Mouse (Mus musculus) gastrocnemius, postnatal 4 days (tissue): Measurements from ENCODE around the gene Asl. TPM values are rescaled to one million over a fixed set of nuclear protein-coding genes. Genes with fewer than 3 reads are reported as not detected.
"Not testable (repeated sequence)": the region's sequence is repeated elsewhere in the genome, so short reads cannot be mapped to it uniquely, and the experiment has no call there.

Experiments
- DNase-seq, 2 experiments: peaks; one replicate each; pipeline ENCODE4 v3.0.0; 2021 to 2022; ENCODE audit warnings: low spot score in 2 of 2, mixed read lengths in 2 of 2
- total RNA-seq, 2 experiments: library from RNA; stranded (reverse); gene quantifications; 2 replicates each; pipeline ENCODE4 v1.2.3; 2021

Gene Asl
- total RNA-seq, 2 experiments from 2014 or later = 13.0 to 14.8 TPM

DNA sequence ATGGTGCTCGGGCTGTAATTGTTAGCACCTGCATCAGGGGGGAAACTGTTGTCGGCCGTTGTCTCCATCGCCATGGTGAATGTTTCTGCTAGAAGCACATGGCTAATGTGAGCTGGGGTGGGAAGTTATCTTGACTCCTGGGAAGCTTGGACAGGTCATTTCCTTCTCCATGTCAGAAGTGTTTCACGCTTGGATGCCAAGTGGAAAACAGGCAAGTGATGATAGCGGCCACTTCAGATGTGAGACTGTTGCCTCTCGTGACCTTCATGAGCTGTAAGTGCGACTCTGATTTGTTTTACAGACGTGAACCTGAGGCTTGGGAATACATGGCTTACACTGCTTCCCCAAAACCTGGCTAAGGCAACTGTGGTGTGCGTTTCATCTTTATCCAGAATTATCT is 17.5 kb upstream of the Asl start:
- no peak for DNase-seq

DNA sequence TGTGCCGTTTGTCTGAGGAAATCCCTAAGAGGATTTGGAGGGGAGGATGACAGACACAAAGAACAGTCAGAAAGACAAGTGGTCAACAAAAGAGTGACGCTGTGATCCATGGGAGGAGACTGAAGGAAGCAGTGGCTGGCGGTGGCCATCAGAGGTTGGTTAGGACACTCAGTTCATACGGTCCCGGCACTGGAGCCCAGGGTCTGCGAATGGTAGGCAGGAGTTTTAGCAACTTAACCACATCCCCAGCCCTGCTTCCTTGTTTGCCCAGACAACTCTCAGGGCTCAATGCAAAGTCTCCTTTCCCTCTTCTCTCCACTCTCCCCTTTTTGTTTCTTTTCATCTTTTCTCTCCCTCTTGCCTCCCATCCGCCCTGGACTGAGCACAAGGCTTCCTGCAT is 17.1 kb upstream of the Asl start:
- no peak for DNase-seq

DNA sequence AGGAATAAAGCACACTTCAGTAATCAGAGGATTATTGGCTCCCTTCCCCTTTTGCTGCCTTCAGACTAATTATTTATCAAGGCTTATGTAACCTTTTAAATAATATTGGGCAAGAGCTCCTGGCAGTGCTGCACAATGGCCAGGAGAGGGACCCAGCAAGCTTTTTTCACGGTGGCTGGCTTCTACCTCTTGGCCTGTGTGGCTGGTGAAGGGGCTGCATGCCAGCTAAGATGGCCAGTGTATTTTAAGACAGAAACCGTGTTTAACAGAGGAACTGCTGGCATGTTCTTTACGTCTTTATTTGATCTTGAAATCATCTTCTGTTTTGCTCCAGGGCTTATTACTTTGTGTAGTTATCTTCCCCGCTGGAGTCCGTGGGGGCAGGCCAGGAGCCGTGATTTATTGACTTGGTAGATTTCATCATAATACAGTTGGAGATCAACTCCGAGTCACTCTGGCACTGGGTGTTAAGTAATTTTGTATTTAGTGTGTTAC is 15.2 kb upstream of the Asl start:
- peak; percentile 39 to 68 for DNase-seq

DNA sequence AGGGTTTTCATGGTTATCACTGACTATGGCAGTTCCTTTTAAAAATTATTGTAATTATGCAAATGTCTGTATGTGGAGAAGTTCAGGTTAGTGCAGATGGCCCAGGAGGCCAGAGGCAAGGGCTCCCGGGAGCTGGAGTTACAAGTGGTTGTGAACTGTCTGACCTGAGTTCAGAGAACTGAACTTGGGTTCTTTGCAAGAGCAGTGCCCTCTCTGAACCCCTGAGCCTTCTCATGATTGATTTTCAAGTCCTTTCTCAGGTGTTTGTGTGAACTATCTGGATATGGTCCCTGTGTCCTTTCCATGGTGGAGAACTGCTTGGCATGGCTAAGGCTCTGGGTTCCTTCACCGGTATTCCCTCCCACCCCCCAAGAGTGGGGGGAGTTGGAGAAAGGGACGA is 14.7 kb upstream of the Asl start:
- no peak for DNase-seq

DNA sequence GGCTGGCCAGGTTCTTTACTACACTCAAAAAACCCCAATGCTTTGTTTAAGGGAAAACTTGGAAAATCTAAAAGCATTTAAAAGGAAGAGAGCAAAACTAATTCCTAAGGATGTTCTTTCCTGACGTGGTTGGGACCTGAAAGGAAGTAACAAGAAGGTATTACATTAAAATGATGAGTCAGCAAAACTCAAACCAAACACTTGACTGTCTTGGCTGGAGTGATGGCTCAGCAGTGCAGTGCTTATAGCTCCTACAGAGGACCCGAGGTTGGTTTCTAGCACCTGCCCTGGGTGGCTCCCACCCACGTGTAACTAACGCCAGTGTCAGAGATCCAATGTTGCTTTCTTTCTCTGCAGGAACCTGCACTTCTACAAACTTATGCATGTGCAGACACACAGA is 12.2 kb upstream of the Asl start:
- DNase-seq = no peak

DNA sequence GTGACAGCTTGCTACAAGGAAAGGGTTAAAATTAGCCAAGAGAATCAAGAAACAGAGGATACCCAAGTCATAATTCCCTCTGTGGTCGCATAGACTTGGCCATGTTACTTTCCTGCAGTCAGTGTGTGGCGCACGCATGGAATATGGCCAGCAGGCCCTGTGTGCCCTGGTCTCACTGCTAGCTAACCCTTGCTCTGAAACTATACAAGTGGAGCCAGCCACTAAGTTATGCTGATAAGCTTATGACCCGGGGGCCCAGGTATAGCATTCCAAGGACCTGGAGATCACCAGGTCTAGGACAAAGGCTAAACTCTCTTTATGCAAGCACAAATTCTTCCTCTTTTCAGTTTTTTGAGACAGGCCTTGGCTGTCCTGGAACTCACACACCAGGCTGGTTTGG is 11.8 kb upstream of the Asl start:
- DNase-seq = no peak

DNA sequence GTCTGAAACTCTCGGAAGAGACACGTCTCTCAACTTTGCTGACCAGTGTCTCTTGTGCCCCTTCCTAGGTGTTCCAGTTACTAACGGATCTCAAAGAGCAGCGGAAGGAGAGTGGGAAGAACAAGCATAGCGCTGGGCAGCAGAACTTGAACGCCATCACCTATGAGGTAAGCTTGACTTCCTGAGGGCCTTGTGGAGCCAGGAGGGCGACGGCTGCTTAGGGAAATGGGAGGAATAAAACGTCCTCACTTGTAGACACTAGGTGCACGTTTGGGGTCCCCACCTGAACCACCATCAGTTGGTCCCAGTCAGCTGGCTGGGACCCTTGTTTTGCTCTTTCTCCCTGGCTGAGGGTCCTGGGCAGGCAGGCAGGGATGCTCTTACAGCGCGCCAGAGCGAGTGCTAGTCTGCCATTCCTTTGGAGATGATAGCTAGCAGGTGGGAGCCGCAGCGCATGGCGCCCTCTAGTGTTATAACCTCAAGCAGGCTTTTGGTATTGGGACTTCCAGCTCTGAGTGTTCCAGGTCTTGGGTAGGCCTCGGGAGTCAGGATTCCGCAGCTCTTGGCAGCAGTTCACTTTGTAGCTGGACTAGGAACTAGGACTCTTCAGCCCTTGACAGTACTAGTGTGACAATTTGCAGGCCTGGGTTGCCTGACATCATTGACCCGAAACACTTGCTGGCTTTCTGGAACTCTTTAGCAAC is 8.9 kb upstream of the Asl start:
- DNase-seq = peak in 1 of 2 experiments; percentile 62

DNA sequence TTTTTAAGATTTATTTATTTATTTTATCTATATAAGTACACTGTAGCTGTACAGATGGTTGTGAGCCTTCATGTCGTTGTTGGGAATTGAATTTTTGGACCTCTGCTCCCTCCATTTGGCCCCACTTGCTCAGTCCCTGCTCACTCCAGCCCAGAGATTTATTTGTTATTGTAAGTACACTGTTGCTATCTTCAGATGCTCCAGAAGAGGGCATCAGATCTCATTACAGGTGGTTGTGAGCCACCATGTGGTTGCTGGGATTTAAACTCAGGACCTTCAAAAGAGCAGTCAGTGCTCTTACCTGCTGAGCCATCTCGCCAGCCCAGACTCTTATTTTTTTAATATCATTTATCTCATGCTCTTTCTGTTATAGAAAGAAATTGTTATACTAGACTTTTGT is 7.3 kb upstream of the Asl start:
- DNase-seq = not testable (repeated sequence)

DNA sequence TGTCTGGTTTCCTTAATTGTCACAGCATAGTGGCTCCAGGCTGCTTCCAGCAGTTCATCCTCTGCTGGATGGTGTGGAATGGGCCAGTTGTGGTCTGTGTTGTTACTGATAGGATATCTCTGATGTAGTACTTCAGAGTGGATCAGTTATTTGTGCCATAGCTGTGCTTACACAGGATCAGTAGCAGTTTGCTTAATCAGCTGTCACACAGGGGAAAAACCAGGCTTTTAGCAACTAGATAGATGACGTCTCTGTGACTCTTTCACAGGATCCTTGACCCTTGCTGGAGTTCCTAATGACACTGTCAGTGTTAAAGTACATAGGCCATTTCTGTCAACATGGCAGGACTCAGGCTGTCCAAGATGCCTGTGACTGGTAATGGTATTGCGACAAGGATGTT is 4.8 kb upstream of the Asl start:
- DNase-seq = no peak

DNA sequence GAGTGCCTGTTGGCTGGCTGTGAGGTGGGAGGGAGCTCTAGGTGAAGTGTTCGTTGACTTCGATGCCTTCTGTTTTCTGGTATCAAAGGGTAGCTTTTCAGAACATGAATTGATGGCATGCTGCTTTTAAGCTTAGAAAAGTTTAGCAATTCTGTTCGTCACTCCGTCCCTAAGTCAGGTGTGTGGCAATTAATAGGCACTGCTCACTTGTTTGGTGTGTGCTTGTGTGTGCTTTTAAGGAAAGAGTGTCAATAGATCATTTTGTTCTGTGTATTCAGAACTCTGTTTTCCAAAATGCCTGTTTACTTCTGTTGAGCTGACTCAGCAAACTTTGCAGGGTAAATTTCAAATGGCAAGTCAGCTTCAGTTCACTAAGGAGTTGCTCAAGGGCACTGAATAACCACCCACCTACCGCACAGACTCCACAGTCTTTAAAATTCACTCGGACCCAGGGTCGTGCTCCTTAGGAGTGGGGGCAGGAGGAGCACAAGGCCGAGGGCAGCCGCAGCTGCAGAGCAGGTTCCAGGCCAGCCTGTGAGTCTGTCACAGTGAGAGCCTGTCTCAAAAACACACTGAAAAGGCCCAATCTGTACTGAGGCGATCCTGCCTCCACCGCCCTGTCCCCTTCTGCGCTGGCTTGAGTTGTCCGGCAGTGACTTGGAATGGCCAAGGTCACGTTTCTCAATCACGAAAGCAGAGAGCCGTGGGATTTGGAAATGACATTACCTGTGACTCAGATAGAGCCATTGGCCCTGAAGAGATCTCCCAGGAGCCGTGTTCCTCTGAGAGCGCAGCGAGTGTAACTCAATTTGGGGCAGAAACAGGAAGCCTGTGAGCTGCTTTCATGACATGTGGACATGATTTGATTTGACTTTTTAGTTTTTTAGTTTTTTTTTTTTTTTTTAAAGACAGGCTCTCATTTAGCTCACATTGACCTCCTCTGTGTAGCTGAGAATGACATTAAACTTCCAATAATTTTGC is 2.7 kb upstream of the Asl start:
- no peak for DNase-seq

DNA sequence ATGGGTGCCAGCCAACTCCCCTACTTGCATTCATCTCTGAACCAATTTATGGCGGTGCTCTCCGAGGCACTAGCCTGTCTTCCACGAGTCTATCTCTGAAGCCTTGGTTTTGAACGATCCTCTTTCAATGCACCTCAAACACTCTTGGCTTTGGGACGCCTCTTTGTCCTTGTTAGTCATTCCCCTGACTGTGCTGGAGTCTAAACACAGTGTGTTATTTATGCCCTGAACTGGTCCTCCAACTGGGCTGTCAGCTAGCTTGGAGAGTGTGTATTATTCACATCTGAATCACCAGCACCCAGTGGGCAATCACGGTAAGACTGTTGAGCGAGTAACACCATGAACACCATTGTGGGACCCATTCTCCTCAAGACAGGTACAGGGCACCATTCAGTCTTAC is 1.4 kb downstream of the Asl start:
- no peak for DNase-seq

DNA sequence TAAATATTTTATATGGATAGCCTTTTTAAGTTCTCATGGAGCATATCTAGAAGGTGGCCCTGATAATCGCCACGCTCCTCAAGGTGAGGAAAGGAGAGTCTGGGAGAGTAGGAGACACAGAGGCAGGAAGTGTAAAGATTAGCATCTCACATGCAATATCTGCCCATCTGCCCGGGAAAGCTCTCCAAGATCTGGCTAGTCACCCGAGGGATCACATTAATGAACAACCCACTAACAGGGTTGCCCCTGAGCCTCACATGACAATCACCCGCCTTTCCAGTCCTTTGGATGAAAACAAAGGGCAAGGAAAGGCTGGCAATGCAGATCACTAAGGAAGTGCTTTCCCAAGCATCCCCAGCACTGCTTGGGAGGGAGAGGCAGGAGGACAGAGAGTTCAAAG is 1.9 kb downstream of the Asl start:
- no peak for DNase-seq

DNA sequence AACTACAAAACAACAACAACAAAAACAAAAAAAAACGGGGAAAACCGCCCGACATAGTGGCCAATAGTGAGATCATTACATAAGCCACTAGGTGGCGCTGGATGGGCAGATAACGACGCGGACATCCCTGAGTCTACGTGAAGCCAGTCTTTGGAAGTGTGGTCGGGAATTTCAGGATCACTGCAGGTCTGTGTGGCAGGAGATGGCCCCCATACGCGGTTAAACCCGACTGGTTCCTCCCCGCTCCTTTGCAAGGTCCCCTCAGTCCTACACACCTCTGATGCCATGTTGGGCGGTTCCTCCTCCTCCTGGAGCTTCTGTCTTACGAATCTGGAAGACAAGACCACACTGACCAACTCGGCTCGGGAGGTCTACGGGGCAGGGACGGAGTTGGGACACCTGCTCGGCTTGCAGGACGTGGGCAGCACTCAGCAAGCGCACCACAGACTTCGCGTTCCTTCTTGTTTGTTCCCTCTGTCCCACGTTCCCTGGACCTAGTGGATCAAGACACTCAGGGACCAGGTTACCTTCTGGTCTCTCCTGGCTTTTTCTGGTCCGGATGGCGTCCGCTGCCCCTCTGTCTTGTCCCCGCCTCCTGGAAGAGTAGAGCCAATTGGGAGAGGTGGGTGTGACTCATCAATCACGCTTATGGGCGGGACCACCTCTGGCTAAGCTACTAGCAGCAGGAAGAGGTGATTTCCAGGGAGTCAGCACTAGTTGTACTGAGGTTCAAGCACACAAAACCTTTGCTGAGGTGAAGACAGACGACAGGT is 5.1 kb downstream of the Asl start:
- DNase-seq = peak; percentile 43 to 77

DNA sequence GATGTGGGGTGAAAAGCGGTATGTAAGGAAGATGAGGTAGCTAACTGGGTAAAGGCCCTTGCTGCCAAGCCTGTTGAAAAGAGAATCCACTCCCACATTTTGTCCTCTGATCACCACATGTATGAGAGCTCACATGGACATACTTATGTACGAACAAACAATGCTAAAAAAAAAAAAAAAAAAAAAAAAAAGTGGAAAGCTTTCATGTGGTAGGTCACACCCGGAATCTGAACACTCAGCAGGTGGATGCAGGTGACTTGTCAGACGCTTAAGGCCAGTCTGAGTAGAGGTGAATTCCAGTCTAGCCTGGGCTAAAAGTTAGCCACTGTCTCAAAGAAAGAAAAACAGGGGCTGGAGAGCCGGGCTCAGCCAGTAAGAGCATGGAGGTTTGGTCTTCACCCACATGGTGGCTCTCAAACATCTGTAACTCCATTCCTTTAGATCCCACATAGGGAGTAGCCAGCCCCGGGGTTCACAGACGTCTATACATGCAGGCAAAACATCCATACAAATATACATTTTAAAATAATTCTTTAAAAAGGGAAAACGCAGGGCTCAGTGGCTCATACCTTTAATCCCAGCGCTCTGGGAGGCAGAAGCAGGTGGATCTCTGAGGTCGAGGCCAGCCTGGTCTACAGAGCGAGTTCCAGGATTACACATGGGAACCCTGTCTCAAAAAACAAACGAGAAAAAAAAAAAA is 5.8 kb downstream of the Asl start:
- no peak for DNase-seq

DNA sequence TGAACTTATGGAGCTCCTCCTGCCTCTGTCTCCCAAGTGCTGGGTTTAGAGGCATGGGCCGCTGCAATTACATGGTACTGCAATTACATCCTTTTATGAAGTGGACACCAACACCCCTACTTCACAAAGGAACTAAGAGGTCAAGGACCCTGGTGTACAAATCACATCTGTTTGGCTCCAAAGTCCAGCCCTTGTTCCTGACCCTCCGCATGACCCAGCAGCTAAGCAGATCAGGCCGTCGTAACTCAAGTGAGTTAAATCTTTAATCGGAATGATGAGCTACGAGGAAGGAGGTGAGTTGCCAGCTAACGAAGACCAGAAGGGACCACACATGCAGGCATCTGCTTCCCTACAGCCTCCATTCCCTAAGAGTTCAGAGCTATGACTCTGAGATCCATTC is 6.7 kb downstream of the Asl start:
- no peak for DNase-seq

DNA sequence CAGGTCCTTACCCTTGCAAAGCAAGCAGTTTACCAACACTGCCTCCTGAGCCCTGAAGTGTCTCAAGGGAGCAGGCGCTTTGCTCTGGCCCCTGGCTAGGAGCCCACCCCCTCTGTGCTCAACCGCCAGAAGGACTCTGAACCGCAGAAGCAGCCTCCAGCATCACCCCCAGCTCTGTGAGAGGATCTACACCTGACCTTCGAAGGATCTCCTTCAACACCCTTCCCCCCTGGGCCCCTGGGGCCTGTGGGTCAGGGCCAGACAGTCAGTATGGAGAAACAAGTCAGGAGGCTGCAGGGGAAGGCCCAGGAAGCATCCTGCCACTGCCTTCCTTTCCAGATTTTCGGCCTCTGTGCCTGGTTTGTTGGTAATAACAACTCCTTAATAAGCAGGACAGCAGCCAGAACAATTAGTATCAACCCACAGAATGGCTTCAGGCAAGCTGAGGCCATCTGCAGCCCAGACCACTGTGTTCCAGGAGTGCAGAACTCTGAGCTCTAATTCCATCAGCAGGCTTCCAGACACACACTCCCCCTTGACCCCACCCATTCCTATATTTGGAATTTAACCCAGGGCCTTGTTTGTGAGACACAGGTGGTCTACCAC is 7.6 kb downstream of the Asl start:
- no peak for DNase-seq

DNA sequence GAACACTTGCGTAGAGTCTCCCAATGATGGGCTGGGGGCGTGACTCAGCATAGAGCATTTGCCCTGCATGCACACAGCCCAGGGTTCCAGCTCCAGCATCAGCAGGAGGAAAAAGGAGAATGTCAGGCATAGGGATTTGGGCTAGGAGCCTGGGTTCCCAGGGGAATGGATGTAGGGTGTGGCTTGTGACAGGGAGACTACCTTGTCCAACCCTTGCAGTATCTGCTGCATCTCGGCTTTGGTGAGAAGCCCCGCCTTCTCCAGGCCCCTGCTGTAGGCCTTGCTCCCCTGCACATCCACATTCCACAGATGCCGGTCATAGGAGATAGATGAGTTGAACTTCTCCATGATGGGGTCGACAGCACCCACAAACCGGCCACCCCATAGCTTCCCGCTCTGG is 9.6 kb downstream of the Asl start:
- no peak for DNase-seq

DNA sequence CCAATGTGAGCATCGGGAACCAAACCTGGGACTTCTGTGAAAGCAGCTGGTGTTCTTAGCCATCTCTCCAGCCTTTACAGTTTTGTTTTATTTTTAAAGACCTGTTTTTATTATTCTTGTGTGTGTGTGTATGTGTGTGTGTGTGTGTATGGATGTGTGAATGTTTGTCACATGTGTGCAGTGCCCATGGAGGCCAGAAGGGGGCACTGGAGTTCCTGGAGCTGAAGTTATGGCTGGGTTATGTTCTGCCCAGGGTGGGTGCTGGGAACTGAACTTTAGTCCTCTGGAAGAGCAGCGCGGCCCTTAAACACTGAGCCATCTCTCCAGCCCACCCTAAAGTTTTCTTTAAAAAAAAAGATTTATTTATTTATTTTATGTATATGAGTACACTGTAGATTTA is 13.9 kb downstream of the Asl start:
- DNase-seq = no peak

DNA sequence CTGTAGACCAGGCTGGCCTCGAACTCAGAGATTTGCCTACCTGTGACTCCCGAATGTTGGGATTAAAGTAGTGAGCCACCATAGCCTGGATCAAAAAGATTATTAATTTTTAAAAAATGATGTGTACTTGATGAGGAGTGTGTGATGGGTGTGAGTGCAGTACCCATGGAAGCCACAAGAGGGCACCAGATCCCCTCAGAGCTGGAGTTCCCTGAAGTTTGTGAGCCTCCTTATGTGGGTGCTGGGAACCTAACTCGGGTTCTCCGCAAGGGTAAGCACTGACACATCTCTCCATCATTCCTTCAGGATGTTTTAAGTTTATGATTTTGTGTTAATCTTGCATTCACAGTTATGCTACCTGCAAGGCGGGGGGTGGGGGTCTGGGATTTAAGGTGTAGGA is 18.1 kb downstream of the Asl start:
- DNase-seq = no peak

DNA sequence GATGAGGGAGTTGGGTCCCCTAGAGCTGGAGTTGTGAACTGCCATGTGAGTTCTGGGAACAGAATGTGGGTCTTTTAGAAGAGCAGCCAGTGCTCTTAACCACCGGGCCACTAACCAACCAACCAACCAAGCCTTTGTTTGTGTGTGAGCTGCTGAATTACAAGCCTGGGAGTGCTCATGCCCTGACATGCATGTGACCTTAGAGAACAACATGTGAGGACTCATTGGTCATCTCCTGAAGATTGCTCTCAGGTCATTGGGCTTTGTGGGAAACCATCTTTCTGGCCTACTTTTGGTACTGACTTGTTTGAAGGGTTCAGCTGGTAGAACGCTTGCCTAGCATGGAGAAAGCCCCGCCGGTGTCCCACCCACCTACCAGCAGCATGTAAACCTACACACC is 19.3 kb downstream of the Asl start:
- no peak for DNase-seq
